Mouse (Mus musculus): ENCODE results near the gene Tmem98. TPM values are rescaled to one million over a fixed set of nuclear protein-coding genes. Genes with fewer than 3 reads are reported as not detected.

Tmem98 gene
- polyA plus RNA-seq, 1 experiment, result 9.6 TPM

- TF ChIP-seq POLR2A (IDR thresholded peaks at IDR 0.05; ENCODE audit: low read depth, low read length) (no peak), CTCF (IDR thresholded peaks at IDR 0.05; ENCODE audit: extremely low read depth, insufficient read depth, insufficient read length, insufficient replicate concordance) (no peak)
- H3K36me3 ChIP-seq (ENCODE audit: control insufficient read depth, insufficient read depth, low read length), result no peaks in the 10 kb centered on the region
- H3K4me1 ChIP-seq (ENCODE audit: control insufficient read depth, insufficient read depth, insufficient read length), result no peaks in the 10 kb centered on the region
- H3K4me3 ChIP-seq (ENCODE audit: extremely low read depth, insufficient read depth, insufficient read length), result no peak overlapping the region
- DNase-seq (ENCODE audit: low read depth in 1 of 2, low spot score in 2 of 2), result no peak
- no peak overlapping the region for H3K27ac ChIP-seq (ENCODE audit: insufficient read depth, low read length)
- H3K27me3 ChIP-seq (ENCODE audit: control insufficient read depth, insufficient read depth, low read length), result no peaks in the 10 kb centered on the region
- 92% methylated on average over 3 of the region's 3 CpGs for WGBS
Measured at GRCm38 (mm10) chr11:80771186-80771585, 38.8 kb upstream of the Tmem98 start.

DNA sequence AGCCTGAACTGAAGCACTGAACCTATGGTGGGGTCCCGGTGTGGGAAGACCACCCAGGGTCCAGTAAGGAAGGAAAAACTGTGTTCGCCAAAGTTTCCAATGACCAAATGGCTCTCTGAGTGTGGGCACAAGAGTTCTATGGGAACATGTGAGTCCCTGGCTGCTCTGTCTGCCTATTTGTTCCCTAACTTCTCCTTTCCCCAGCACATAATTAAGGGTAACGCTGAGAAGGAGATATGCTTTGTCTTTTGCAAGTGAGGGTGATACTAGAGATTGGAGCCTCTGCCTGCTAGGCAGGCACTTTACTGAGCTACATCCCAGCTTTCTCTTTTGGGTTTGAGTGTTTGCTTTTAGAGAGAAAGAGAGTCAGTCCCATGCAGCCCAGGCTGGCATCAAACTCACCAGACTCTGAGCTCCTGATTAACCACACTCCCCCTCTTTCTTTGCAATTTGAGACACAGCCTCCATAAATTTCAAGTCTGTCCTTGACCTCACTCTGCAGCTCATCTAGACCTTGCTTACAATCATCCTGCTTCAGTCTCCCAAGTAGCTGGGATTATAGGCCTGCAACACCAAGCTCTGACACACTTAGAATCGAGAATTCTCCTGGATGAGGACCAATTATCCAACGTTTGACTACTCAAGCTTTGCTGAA lies 38.3 kb upstream of the Tmem98 start:
- no peak for DNase-seq (ENCODE audit: low read depth in 1 of 2, low spot score in 2 of 2)
- no peaks in the 10 kb centered on the region for H3K4me1 ChIP-seq (ENCODE audit: control insufficient read depth, insufficient read depth, insufficient read length)
- WGBS, result 82% methylated on average over 5 of the region's 5 CpGs
- H3K36me3 ChIP-seq (ENCODE audit: control insufficient read depth, insufficient read depth, low read length), result no peaks in the 10 kb centered on the region
- H3K4me3 ChIP-seq (ENCODE audit: extremely low read depth, insufficient read depth, insufficient read length), result no peak overlapping the region
- no peaks in the 10 kb centered on the region for H3K27me3 ChIP-seq (ENCODE audit: control insufficient read depth, insufficient read depth, low read length)
- no peak for TF ChIP-seq POLR2A (IDR thresholded peaks at IDR 0.05; ENCODE audit: low read depth, low read length)
- TF ChIP-seq CTCF (IDR thresholded peaks at IDR 0.05; ENCODE audit: extremely low read depth, insufficient read depth, insufficient read length, insufficient replicate concordance), result no peak
- no peak overlapping the region for H3K27ac ChIP-seq (ENCODE audit: insufficient read depth, low read length)

- Histone ChIP-seq H3K4me1 (ENCODE audit: control insufficient read depth, insufficient read depth, insufficient read length) (no peaks in the 10 kb centered on the region), H3K4me3 (ENCODE audit: extremely low read depth, insufficient read depth, insufficient read length) (no peak overlapping the region), H3K27ac (ENCODE audit: insufficient read depth, low read length) (no peak overlapping the region), H3K36me3 (ENCODE audit: control insufficient read depth, insufficient read depth, low read length) (no peaks in the 10 kb centered on the region), H3K27me3 (ENCODE audit: control insufficient read depth, insufficient read depth, low read length) (no peaks in the 10 kb centered on the region)
- DNase-seq (ENCODE audit: low read depth in 1 of 2, low spot score in 2 of 2), result no peak
- TF ChIP-seq CTCF (IDR thresholded peaks at IDR 0.05; ENCODE audit: extremely low read depth, insufficient read depth, insufficient read length, insufficient replicate concordance) (no peak), POLR2A (IDR thresholded peaks at IDR 0.05; ENCODE audit: low read depth, low read length) (no peak)
- 89% methylated on average over 6 of the region's 6 CpGs for WGBS
Measured at GRCm38 (mm10) chr11:80772595-80773210, 37.3 kb upstream of the Tmem98 start.

- Histone ChIP-seq H3K27me3 (ENCODE audit: control insufficient read depth, insufficient read depth, low read length) (peaks cover 4% of the 10 kb centered on the region; the same call in 1 of the 2 replicates), H3K4me1 (ENCODE audit: control insufficient read depth, insufficient read depth, insufficient read length) (peaks cover 9% of the 10 kb centered on the region), H3K4me3 (ENCODE audit: extremely low read depth, insufficient read depth, insufficient read length) (no peak overlapping the region), H3K27ac (ENCODE audit: insufficient read depth, low read length) (no peak overlapping the region), H3K36me3 (ENCODE audit: control insufficient read depth, insufficient read depth, low read length) (no peaks in the 10 kb centered on the region)
- TF ChIP-seq CTCF (IDR thresholded peaks at IDR 0.05; ENCODE audit: extremely low read depth, insufficient read depth, insufficient read length, insufficient replicate concordance), result no peak
- no peak for TF ChIP-seq POLR2A (IDR thresholded peaks at IDR 0.05; ENCODE audit: low read depth, low read length)
- no peak for DNase-seq (ENCODE audit: low read depth in 1 of 2, low spot score in 2 of 2)
- 88% methylated on average over 3 of the region's 3 CpGs for WGBS
Measured at GRCm38 (mm10) chr11:80775535-80775934, 34.4 kb upstream of the Tmem98 start.

DNA sequence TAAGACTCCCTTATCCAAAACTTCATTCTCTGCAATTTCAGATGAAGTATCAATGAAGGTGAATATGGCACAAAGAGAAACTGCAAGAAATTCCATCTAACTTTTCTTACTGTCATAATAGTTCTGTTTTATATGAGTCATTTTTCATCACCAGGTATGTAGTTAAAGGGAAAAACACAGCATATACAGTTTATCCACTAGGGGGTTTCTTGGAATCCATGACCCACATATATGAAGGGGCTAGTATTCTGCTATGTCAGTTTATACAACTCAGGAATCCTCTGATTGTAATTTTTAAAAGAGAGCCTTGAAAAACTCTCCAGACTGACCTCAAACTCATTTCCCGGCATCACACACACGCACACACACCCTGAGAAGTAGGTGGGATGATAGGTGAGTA lies 32.3 kb upstream of the Tmem98 start:
- TF ChIP-seq POLR2A (IDR thresholded peaks at IDR 0.05; ENCODE audit: low read depth, low read length) (no peak), CTCF (IDR thresholded peaks at IDR 0.05; ENCODE audit: extremely low read depth, insufficient read depth, insufficient read length, insufficient replicate concordance) (no peak)
- Histone ChIP-seq H3K36me3 (ENCODE audit: control insufficient read depth, insufficient read depth, low read length) (no peaks in the 10 kb centered on the region), H3K4me1 (ENCODE audit: control insufficient read depth, insufficient read depth, insufficient read length) (peaks cover 9% of the 10 kb centered on the region), H3K27ac (ENCODE audit: insufficient read depth, low read length) (no peak overlapping the region), H3K4me3 (ENCODE audit: extremely low read depth, insufficient read depth, insufficient read length) (no peak overlapping the region), H3K27me3 (ENCODE audit: control insufficient read depth, insufficient read depth, low read length) (peaks cover 4% of the 10 kb centered on the region; the same call in 1 of the 2 replicates)
- DNase-seq (ENCODE audit: low read depth in 1 of 2, low spot score in 2 of 2), result no peak
- WGBS, result 91% methylated on average over 2 of the region's 2 CpGs

DNA sequence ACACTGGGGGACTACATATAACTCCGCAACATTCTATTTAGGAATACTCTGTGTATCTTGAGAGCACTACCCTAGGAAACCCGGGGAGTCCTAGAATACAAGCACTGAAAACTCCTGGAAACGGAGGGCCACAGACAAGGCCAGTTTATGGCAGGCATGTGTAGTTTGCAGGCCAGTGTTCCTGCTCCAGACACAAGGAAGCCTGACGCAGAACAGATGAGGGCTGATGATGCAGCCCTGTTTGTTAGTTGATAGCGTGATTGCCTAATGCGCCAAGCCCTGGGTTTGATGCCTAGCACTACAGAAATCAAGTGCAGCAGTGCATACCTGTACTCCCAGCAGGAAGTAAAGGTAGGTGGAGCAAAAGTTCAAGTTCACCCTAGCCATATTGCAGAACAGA lies 31.8 kb upstream of the Tmem98 start:
- Histone ChIP-seq H3K27ac (ENCODE audit: insufficient read depth, low read length) (no peak overlapping the region), H3K4me3 (ENCODE audit: extremely low read depth, insufficient read depth, insufficient read length) (no peak overlapping the region), H3K36me3 (ENCODE audit: control insufficient read depth, insufficient read depth, low read length) (no peaks in the 10 kb centered on the region), H3K4me1 (ENCODE audit: control insufficient read depth, insufficient read depth, insufficient read length) (peaks cover 9% of the 10 kb centered on the region), H3K27me3 (ENCODE audit: control insufficient read depth, insufficient read depth, low read length) (peaks cover 4% of the 10 kb centered on the region; the same call in 1 of the 2 replicates)
- no peak for DNase-seq (ENCODE audit: low read depth in 1 of 2, low spot score in 2 of 2)
- TF ChIP-seq CTCF (IDR thresholded peaks at IDR 0.05; ENCODE audit: extremely low read depth, insufficient read depth, insufficient read length, insufficient replicate concordance), result no peak
- TF ChIP-seq POLR2A (IDR thresholded peaks at IDR 0.05; ENCODE audit: low read depth, low read length), result no peak
- WGBS, result 82% methylated on average over 6 of the region's 6 CpGs

Measured in spleen, adult 2 months (tissue).